Mouse (Mus musculus) heart, postnatal 0 days (tissue): ENCODE results near the gene Cops3.

Experiments used
- CTCF ChIP-seq: IDR thresholded peaks from 2 replicates; pipeline ENCODE4 v1.5.1; 2016; ENCODE audit warnings: antibody characterized with exemption, control low read depth, low read depth
- EP300 ChIP-seq: IDR thresholded peaks from 2 replicates; pipeline ENCODE4 v1.6.1; 2016; ENCODE audit warnings: antibody characterized with exemption, low read depth

DNA sequence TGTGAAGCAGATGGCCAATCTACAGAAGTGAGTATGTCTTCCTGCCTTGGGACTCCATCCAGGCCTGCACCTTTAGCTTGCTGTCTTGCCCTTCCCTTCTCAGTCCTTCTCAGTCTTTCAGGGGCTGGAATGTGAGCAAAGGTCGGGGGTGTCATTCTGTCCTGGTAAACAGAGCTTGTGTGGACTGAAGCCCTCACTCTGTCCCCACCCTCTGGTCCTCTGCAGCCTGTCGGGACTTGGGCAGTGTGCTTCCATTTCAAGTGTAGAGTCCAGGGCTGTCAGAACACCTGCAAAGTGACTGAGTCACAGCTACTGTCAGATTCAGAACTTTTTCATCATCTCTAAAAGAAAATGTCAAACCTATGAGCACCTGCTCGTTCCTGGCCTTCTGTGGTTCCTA, 13.2 kb upstream of the Cops3 start:
- TF ChIP-seq CTCF (no peak), EP300 (no peak)
